Mouse (Mus musculus): Measurements from ENCODE around the gene Nmd3. TPM values are rescaled to one million over a fixed set of nuclear protein-coding genes. Genes with fewer than 3 reads are reported as not detected.

Gene Nmd3
- polyA plus RNA-seq, 1 experiment from 2014 or later = 134 TPM

DNA sequence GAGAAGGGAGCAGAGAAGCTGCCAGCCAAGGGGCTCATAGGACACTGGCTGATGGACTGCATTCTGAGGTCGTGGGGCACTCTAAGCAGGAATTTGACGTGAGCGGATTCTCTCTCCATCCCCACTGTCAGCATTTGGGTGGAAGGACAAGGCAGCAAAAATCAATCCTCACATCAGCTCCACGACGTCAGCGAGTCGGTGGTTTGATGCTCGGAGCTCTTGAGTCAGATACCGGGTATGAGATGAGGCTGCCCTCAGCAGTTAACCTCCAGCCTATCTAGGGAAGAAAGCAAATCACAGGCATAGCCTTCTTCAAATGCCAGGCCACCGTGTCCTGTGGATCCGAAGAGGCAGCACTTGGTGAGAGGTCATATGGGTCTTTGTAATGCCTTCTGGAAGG, 43.4 kb downstream of the Nmd3 start:
- Histone ChIP-seq H3K36me3 (no peaks in the 10 kb centered on the region), H3K27me3 (replicated peaks) (no peaks in the 10 kb centered on the region), H3K9ac (no peak overlapping the region), H3K9me3 (no peaks in the 10 kb centered on the region), H3K4me3 (replicated peaks) (no peak overlapping the region), H3K27ac (no peak overlapping the region), H3K4me1 (no peaks in the 10 kb centered on the region), H3K4me2 (no peak overlapping the region)
- 91% methylated on average over 11 of the region's 11 CpGs for WGBS
- no peak for ATAC-seq (ENCODE audit: insufficient read depth, low FRiP score, low read depth)

DNA sequence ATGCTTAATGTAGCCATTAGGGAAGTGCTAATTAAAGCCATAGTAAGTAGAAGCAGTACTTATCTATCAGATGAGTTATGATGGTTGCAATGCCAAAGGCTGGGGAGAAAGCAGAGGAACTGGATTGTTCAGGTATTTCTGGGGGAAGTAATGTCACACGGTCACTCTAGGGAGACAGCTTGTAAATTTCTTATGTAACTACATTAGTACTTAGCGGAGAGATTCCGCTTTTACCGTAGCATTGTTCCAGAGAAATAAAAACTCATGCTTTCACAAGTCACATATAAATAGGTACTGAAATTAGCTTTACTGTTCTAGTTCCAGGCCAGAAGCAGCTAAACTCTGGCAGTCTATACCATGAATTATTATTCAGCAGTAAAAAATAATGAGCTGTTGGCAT, 47.4 kb downstream of the Nmd3 start:
- 88% methylated on average over 4 of the region's 4 CpGs for WGBS
- ATAC-seq (ENCODE audit: insufficient read depth, low FRiP score, low read depth) = no peak
- H3K4me1 ChIP-seq = no peaks in the 10 kb centered on the region
- no peak overlapping the region for H3K9ac ChIP-seq
- H3K9me3 ChIP-seq = no peaks in the 10 kb centered on the region
- no peak overlapping the region for H3K27ac ChIP-seq
- H3K36me3 ChIP-seq = no peaks in the 10 kb centered on the region
- H3K4me3 ChIP-seq (replicated peaks) = no peak overlapping the region
- H3K4me2 ChIP-seq = no peak overlapping the region
- H3K27me3 ChIP-seq (replicated peaks) = no peaks in the 10 kb centered on the region

DNA sequence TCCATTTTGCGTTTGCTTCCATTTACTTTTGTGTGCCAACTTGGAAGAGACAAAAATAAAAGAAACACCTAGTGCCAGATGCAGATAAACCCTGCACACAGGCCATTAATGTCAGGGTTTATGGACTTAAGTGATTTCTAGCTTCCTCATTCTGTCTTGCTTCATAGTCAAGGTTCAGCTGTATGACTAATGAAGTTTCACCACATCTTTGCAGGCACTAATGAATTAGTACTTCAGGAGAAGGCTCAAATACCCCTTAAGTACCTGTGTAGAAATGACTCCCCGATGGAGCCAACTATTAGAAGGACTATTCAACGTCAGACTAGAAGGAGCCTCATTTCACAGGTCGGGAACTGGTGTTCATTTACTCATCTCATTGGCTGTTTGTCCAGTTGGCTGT, 51.6 kb downstream of the Nmd3 start:
- no peak overlapping the region for H3K4me3 ChIP-seq (replicated peaks)
- H3K36me3 ChIP-seq = no peaks in the 10 kb centered on the region
- H3K27ac ChIP-seq = no peak overlapping the region
- no peak overlapping the region for H3K9ac ChIP-seq
- no peaks in the 10 kb centered on the region for H3K4me1 ChIP-seq
- H3K27me3 ChIP-seq (replicated peaks) = no peaks in the 10 kb centered on the region
- ATAC-seq (ENCODE audit: insufficient read depth, low FRiP score, low read depth) = no peak
- WGBS = 85% methylated on average over 4 of the region's 4 CpGs
- no peaks in the 10 kb centered on the region for H3K9me3 ChIP-seq
- H3K4me2 ChIP-seq = no peak overlapping the region

DNA sequence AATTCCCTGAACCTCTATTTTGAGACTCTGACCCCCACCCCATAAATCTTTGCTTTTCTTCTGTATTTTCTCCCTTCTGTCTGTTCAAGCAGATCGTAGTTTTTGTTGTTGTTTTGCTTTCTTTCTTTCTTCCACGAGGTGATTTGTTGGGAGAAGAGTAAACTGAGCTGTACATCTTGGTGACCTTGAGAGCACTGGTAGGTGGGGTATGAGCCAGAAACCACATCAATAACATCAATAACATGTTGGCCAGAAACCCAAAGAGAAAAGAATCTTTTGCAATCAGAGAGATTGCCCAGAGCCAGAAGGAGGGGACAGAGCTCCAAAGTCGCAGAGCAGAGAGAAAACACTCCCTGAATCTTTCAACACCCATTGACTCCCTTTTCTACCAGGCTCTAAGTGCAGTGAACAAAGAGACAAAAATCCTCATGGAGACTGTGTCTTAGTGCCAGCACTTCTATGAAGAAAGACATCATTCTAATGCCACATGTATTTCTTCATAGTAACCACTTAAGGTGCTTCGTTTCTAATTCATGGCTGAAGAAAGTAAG, 57.5 kb downstream of the Nmd3 start:
- no peaks in the 10 kb centered on the region for H3K27me3 ChIP-seq (replicated peaks)
- ATAC-seq (ENCODE audit: insufficient read depth, low FRiP score, low read depth) = no peak
- WGBS = 67% methylated on average over 4 of the region's 4 CpGs
- H3K9me3 ChIP-seq = no peaks in the 10 kb centered on the region
- no peak overlapping the region for H3K4me3 ChIP-seq (replicated peaks)
- no peak overlapping the region for H3K9ac ChIP-seq
- no peak overlapping the region for H3K27ac ChIP-seq
- H3K4me1 ChIP-seq = no peaks in the 10 kb centered on the region
- no peaks in the 10 kb centered on the region for H3K36me3 ChIP-seq
- H3K4me2 ChIP-seq = no peak overlapping the region

DNA sequence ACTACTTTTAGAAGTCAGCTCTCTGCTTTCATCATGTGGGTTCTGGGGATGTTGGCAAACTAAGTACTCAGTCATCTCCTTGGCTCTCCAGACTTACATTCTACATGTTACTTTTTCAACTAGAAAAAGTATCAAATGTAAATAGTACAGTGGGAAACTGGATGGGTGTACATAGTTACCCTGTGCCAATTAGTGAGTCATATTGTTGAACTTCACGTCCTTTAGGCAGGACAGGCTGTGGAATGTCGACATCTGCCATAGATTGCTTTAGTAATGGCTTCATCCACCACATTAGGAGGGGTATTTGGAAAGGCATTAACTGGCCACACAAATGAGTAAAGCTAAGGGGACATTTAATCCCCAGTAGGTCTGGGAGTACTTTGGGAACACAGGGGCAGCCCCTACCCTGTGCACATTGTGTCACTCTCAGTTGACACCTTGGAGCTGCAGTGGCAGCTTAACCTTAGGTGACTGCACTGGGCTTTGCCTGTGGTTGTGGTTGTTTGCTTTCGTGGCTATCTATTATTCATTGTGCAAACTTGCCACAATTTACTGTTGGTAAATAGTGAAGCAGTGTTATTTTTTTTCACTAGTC, 71.1 kb downstream of the Nmd3 start:
- Histone ChIP-seq H3K9ac (no peak overlapping the region), H3K36me3 (no peaks in the 10 kb centered on the region), H3K9me3 (no peaks in the 10 kb centered on the region), H3K27me3 (replicated peaks) (no peaks in the 10 kb centered on the region), H3K4me2 (no peak overlapping the region), H3K4me3 (replicated peaks) (no peak overlapping the region), H3K27ac (no peak overlapping the region), H3K4me1 (no peaks in the 10 kb centered on the region)
- 56% methylated on average over 3 of the region's 3 CpGs for WGBS
- ATAC-seq (ENCODE audit: insufficient read depth, low FRiP score, low read depth) = peak; percentile 65

DNA sequence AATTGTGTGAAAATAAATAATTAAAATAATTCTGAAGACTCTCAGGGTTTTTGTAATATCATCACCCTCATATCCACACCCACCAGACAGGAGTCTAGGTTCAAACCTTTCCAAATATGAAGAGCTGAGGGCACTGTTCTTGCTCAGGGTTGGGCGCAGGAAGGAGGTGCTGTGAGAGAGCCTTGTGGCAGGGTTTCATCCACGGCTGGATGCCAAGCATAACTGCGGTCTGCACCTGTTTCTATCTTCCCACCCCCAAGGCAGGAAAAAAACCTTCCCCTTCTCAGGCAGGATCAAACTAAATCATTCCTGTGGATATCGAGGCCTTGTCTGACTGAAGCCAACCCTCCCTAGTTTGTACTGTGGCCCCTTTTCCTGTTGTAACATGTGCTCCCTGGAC, 75.7 kb downstream of the Nmd3 start:
- WGBS = 83% methylated on average over 4 of the region's 4 CpGs

DNA sequence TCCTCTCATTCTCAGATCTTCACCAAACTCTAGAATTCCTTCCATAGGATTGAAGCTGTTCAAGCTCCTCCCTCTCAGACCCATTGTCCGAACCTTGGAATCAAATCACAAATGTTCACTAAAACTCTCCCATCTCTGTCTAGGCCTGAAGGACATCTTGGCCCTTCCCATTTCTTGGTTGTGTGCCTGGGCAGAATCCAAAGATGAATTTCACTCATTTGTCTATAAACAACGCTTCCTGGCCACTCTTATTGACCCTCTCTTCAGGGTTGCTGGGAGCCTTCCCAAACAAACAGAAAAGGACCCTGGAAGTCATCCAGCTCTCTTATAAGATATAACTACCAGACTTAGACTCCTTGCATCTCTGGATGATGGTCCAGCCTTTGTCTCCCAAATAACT, 76.2 kb downstream of the Nmd3 start:
- 70% methylated on average over 2 of the region's 2 CpGs for WGBS
- Histone ChIP-seq H3K27me3 (replicated peaks) (no peaks in the 10 kb centered on the region), H3K27ac (no peak overlapping the region), H3K9ac (no peak overlapping the region), H3K36me3 (no peaks in the 10 kb centered on the region), H3K4me1 (no peaks in the 10 kb centered on the region), H3K4me2 (no peak overlapping the region), H3K9me3 (no peaks in the 10 kb centered on the region), H3K4me3 (replicated peaks) (no peak overlapping the region)
- ATAC-seq (ENCODE audit: insufficient read depth, low FRiP score, low read depth) = no peak

More for the DNA sequence above, 75.7 kb downstream of the Nmd3 start:
- Histone ChIP-seq H3K27me3 (replicated peaks) (no peaks in the 10 kb centered on the region), H3K27ac (no peak overlapping the region), H3K9ac (no peak overlapping the region), H3K4me1 (no peaks in the 10 kb centered on the region), H3K4me3 (replicated peaks) (no peak overlapping the region), H3K36me3 (no peaks in the 10 kb centered on the region), H3K4me2 (no peak overlapping the region), H3K9me3 (no peaks in the 10 kb centered on the region)
- no peak for ATAC-seq (ENCODE audit: insufficient read depth, low FRiP score, low read depth)

DNA sequence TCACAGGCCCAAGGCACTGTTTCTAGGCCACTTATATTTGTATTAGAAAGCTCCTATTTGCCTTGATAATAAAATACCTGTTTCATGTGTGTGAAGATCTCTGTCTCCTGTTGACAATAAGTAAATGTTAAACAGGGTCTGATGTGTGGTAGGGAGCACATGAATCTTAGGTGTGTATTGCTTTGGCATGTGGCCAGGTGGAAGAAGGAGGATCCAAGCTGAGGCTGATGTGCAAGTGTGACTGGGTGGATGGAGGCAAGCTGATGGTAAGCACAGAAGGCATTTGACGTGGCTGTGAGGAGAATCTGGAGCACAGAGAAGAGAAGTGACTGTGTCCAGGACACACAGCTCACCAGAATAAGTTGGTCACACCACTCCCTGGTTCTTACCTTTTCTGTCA, 77.3 kb downstream of the Nmd3 start:
- Histone ChIP-seq H3K4me2 (no peak overlapping the region), H3K27ac (no peak overlapping the region), H3K36me3 (no peaks in the 10 kb centered on the region), H3K27me3 (replicated peaks) (no peaks in the 10 kb centered on the region), H3K4me3 (replicated peaks) (no peak overlapping the region), H3K9ac (no peak overlapping the region), H3K9me3 (no peaks in the 10 kb centered on the region), H3K4me1 (no peaks in the 10 kb centered on the region)
- 68% methylated on average over 1 of the region's 1 CpGs for WGBS
- ATAC-seq (ENCODE audit: insufficient read depth, low FRiP score, low read depth) = no peak

DNA sequence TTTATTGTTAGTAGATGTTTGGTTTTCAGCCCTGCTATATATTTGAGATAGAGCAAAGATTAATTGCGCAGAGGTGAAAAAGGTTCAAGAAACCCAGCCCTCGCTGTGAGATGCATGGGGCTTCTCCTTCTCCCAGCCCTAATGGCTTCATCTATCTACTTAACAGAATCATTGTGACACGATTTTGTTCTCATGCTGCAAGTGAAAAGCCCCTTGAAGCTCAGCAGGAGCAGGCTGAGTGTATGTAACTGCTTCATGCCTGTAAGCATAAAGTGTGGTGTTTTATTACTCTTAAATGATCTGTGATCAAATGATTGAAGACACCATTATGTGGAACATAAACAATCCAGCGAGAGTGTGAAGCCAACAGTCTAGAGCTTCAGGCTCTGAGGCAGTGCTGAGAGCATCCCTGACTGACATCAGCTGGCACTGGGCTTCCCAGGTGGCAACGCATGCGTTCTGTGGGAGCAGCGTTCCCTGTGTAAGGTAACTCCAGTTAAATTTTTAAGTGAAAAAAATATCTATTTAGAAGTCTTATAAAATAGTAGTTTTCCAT, 79.1 kb downstream of the Nmd3 start:
- Histone ChIP-seq H3K27me3 (replicated peaks) (no peaks in the 10 kb centered on the region), H3K36me3 (no peaks in the 10 kb centered on the region), H3K4me3 (replicated peaks) (no peak overlapping the region), H3K4me1 (no peaks in the 10 kb centered on the region), H3K9ac (no peak overlapping the region), H3K4me2 (no peak overlapping the region), H3K9me3 (no peaks in the 10 kb centered on the region), H3K27ac (no peak overlapping the region)
- ATAC-seq (ENCODE audit: insufficient read depth, low FRiP score, low read depth) = no peak
- 26% methylated on average over 7 of the region's 7 CpGs for WGBS

DNA sequence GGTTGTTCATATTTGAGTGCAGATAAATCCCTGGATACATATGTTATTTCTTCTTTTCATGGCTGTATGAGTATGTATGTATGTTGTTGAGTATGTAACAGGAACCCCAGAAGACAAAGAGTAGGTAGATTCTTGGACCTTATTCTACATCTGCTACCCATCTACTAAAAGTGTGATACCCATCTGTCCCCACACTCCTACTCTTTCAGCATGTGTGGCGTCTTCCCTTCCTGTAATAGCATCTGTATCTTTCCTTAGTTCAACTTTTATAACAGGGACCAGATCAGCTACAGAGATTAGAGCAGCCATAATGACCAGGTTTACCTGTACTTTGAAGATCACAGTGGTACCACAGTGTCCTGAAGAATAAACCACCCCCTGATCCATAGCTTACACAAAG, 81.4 kb downstream of the Nmd3 start:
- no peaks in the 10 kb centered on the region for H3K36me3 ChIP-seq
- WGBS = 88% methylated on average over 1 of the region's 1 CpGs
- H3K9me3 ChIP-seq = no peaks in the 10 kb centered on the region
- no peak overlapping the region for H3K4me3 ChIP-seq (replicated peaks)
- no peaks in the 10 kb centered on the region for H3K27me3 ChIP-seq (replicated peaks)
- H3K4me1 ChIP-seq = no peaks in the 10 kb centered on the region
- no peak overlapping the region for H3K9ac ChIP-seq
- no peak overlapping the region for H3K4me2 ChIP-seq
- H3K27ac ChIP-seq = no peak overlapping the region
- ATAC-seq (ENCODE audit: insufficient read depth, low FRiP score, low read depth) = no peak

All from stomach, embryonic 15.5 days (tissue).